Mouse (Mus musculus): ENCODE results near the gene Ndufab1. TPM values are rescaled to one million over a fixed set of nuclear protein-coding genes. Genes with fewer than 3 reads are reported as not detected.

Gene Ndufab1
- polyA plus RNA-seq, 1 experiment from 2014 or later = 682 TPM

- Histone ChIP-seq H3K9me3 (ENCODE audit: control insufficient read depth, low read length) (no peaks in the 10 kb centered on the region), H3K4me3 (replicated peaks; ENCODE audit: low read length) (no peak overlapping the region), H3K4me1 (replicated peaks; ENCODE audit: control insufficient read depth, insufficient read depth, low read length) (no peaks in the 10 kb centered on the region), H3K27ac (no peak overlapping the region), H3K36me3 (replicated peaks; ENCODE audit: control insufficient read depth, insufficient read depth) (peaks cover 49% of the 10 kb centered on the region), H3K4me2 (replicated peaks) (no peak overlapping the region), H3K27me3 (ENCODE audit: control insufficient read depth, insufficient read depth, low read length) (no peaks in the 10 kb centered on the region), H3K9ac (no peak overlapping the region)
- DNase-seq (ENCODE audit: low spot score) (no peak), ATAC-seq (ENCODE audit: low FRiP score) (no peak)
- WGBS = 96% methylated on average over 9 of the region's 9 CpGs
These were observed 53.5 kb downstream of the Ndufab1 start for GRCm38 (mm10) chr7:122048191-122048590.

- no peak for ATAC-seq (ENCODE audit: low FRiP score)
- no peak overlapping the region for H3K9ac ChIP-seq
- no peak overlapping the region for H3K27ac ChIP-seq
- no peaks in the 10 kb centered on the region for H3K4me1 ChIP-seq (replicated peaks; ENCODE audit: control insufficient read depth, insufficient read depth, low read length)
- no peak overlapping the region for H3K4me2 ChIP-seq (replicated peaks)
- no peaks in the 10 kb centered on the region for H3K9me3 ChIP-seq (ENCODE audit: control insufficient read depth, low read length)
- 94% methylated on average over 2 of the region's 2 CpGs for whole genome bisulfite sequencing
- H3K36me3 ChIP-seq (replicated peaks; ENCODE audit: control insufficient read depth, insufficient read depth) = peaks cover 53% of the 10 kb centered on the region
- DNase-seq (ENCODE audit: low spot score) = no peak
- H3K4me3 ChIP-seq (replicated peaks; ENCODE audit: low read length) = no peak overlapping the region
- H3K27me3 ChIP-seq (ENCODE audit: control insufficient read depth, insufficient read depth, low read length) = no peaks in the 10 kb centered on the region
These were observed 54.9 kb downstream of the Ndufab1 start for GRCm38 (mm10) chr7:122046813-122047212.

- DNase-seq (ENCODE audit: low spot score) (no peak), ATAC-seq (ENCODE audit: low FRiP score) (no peak)
- H3K9me3 ChIP-seq (ENCODE audit: control insufficient read depth, low read length) = no peaks in the 10 kb centered on the region
- no peaks in the 10 kb centered on the region for H3K27me3 ChIP-seq (ENCODE audit: control insufficient read depth, insufficient read depth, low read length)
- no peak overlapping the region for H3K9ac ChIP-seq
- no peaks in the 10 kb centered on the region for H3K4me1 ChIP-seq (replicated peaks; ENCODE audit: control insufficient read depth, insufficient read depth, low read length)
- H3K27ac ChIP-seq = no peak overlapping the region
- H3K36me3 ChIP-seq (replicated peaks; ENCODE audit: control insufficient read depth, insufficient read depth) = peaks cover 56% of the 10 kb centered on the region
- WGBS = 88% methylated on average over 1 of the region's 1 CpGs
- no peak overlapping the region for H3K4me3 ChIP-seq (replicated peaks; ENCODE audit: low read length)
- no peak overlapping the region for H3K4me2 ChIP-seq (replicated peaks)
These were observed 56.0 kb downstream of the Ndufab1 start for GRCm38 (mm10) chr7:122045711-122046110.

- Histone ChIP-seq H3K4me3 (replicated peaks; ENCODE audit: low read length) (no peak overlapping the region), H3K4me2 (replicated peaks) (no peak overlapping the region), H3K36me3 (replicated peaks; ENCODE audit: control insufficient read depth, insufficient read depth) (peaks cover 55% of the 10 kb centered on the region), H3K9me3 (ENCODE audit: control insufficient read depth, low read length) (no peaks in the 10 kb centered on the region), H3K9ac (no peak overlapping the region), H3K27ac (no peak overlapping the region), H3K4me1 (replicated peaks; ENCODE audit: control insufficient read depth, insufficient read depth, low read length) (no peaks in the 10 kb centered on the region), H3K27me3 (ENCODE audit: control insufficient read depth, insufficient read depth, low read length) (no peaks in the 10 kb centered on the region)
- ATAC-seq (ENCODE audit: low FRiP score) (no peak), DNase-seq (ENCODE audit: low spot score) (no peak)
- 94% methylated on average over 4 of the region's 4 CpGs for WGBS
These were observed 56.5 kb downstream of the Ndufab1 start for GRCm38 (mm10) chr7:122045181-122045634.

GRCm38 (mm10) chr7:122044106-122044505, 57.6 kb downstream of the Ndufab1 start:
- DNase-seq (ENCODE audit: low spot score) (no peak), ATAC-seq (ENCODE audit: low FRiP score) (no peak)
- Histone ChIP-seq H3K27ac (no peak overlapping the region), H3K27me3 (ENCODE audit: control insufficient read depth, insufficient read depth, low read length) (no peaks in the 10 kb centered on the region), H3K9ac (no peak overlapping the region), H3K36me3 (replicated peaks; ENCODE audit: control insufficient read depth, insufficient read depth) (peaks cover 57% of the 10 kb centered on the region), H3K4me3 (replicated peaks; ENCODE audit: low read length) (no peak overlapping the region), H3K9me3 (ENCODE audit: control insufficient read depth, low read length) (no peaks in the 10 kb centered on the region), H3K4me2 (replicated peaks) (no peak overlapping the region), H3K4me1 (replicated peaks; ENCODE audit: control insufficient read depth, insufficient read depth, low read length) (no peaks in the 10 kb centered on the region)
- 90% methylated on average over 8 of the region's 8 CpGs for WGBS

Other genes starting within 250 kb of the Ndufab1 start
- 0.08 and 0.26 TPM in 2 replicates for gene Scnn1b, start 236.8 kb downstream of the Ndufab1 start, polyA plus RNA-seq (2014; fragmentation: Nextera tagmentation; extraction: Ambion mirVana)
- 21.1 and 24.4 TPM in 2 replicates for gene Cog7, start 120.2 kb downstream of the Ndufab1 start, polyA plus RNA-seq (2014; fragmentation: Nextera tagmentation; extraction: Ambion mirVana)
- gene Gga2, start 80.7 kb downstream of the Ndufab1 start, polyA plus RNA-seq (2014; fragmentation: Nextera tagmentation; extraction: Ambion mirVana) = 33.2 and 44.3 TPM in 2 replicates
- 104 and 120 TPM in 2 replicates for gene Ubfd1, start 34.7 kb downstream of the Ndufab1 start, polyA plus RNA-seq (2014; fragmentation: Nextera tagmentation; extraction: Ambion mirVana)
- gene Ears2, start 34.6 kb downstream of the Ndufab1 start, polyA plus RNA-seq (2014; fragmentation: Nextera tagmentation; extraction: Ambion mirVana) = 10.8 and 11.1 TPM in 2 replicates
- gene Palb2, start 31.1 kb upstream of the Ndufab1 start, polyA plus RNA-seq (2014; fragmentation: Nextera tagmentation; extraction: Ambion mirVana) = 5.1 and 5.3 TPM in 2 replicates
- gene Dctn5, start 31.2 kb upstream of the Ndufab1 start, polyA plus RNA-seq (2014; fragmentation: Nextera tagmentation; extraction: Ambion mirVana) = 159 and 166 TPM in 2 replicates
- gene Plk1, start 57.6 kb upstream of the Ndufab1 start, polyA plus RNA-seq (2014; fragmentation: Nextera tagmentation; extraction: Ambion mirVana) = 14.6 and 17.4 TPM in 2 replicates
- gene Ern2, start 84.3 kb upstream of the Ndufab1 start, polyA plus RNA-seq (2014; fragmentation: Nextera tagmentation; extraction: Ambion mirVana) = 0.93 and 1.0 TPM in 2 replicates
- gene Chp2, start 117.6 kb upstream of the Ndufab1 start, polyA plus RNA-seq (2014; fragmentation: Nextera tagmentation; extraction: Ambion mirVana) = 1.1 and 1.4 TPM in 2 replicates
- 135 and 149 TPM in 2 replicates for gene Prkcb, start 186.9 kb upstream of the Ndufab1 start, polyA plus RNA-seq (2014; fragmentation: Nextera tagmentation; extraction: Ambion mirVana)

Data from hindbrain, embryonic 14.5 days (tissue).